Mouse (Mus musculus) cerebellum, adult 8-10 months (tissue): ENCODE data around the gene Phgdh.
A peak's percentile ranks its signal among the peaks of the same experiment; 100 is the strongest.

Experiments
- DNase-seq: peaks from one replicate; pipeline ENCODE4 v3.0.0; 2022

Phgdh gene

DNA sequence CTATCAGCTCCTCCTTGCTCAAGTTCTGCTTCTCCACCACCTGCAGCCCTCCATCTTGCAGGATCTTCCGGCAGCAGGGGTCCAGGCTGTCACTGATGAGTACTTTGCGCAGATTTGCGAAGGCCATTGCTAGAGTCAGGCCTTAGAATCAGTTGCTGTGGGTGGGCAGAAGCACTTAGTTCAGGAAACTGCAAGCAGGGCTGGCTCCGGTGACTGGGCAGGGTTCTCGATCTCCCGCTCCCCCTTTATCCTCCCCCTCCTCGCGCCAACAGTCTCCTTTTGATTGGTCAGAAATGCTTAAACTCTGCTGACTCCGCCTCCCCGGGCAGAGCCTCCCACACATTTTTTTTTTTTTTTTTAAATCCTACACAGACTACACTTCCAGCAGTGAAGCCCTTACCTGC, at the start of gene Phgdh:
Gene Phgdh (minus strand): TSS at position 285 of the 404 bp plus-strand sequence.
- peak; percentile 20 for DNase-seq

GRCm38 (mm10) chr3:98389305-98389704, 49.5 kb upstream of the Phgdh start:
- DNase-seq, result no peak

- no peak for DNase-seq
These were observed 48.0 kb upstream of the Phgdh start for GRCm38 (mm10) chr3:98387756-98388155.

DNA sequence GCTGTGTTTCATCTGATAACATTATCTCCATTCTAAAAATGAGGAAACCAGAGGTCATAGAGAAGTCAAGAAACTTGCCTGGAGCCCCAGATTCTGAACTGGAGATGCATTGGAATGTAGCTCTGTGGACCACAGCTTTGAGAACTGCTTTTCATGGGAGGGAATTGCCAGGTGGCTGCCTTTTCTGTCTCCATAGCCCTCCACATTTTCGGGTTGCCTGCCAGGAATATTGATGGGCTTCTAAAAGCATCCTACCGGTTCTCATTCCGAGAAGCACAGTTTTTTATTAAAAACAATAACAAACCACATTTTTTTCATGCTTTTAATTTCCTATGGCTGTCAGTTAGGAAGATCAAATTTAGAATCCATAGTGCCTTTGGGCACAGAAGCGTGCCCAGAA, 47.3 kb upstream of the Phgdh start:
- DNase-seq, result no peak

- peak; percentile 40 for DNase-seq
These were observed 43.4 kb upstream of the Phgdh start for GRCm38 (mm10) chr3:98383024-98383790.

DNA sequence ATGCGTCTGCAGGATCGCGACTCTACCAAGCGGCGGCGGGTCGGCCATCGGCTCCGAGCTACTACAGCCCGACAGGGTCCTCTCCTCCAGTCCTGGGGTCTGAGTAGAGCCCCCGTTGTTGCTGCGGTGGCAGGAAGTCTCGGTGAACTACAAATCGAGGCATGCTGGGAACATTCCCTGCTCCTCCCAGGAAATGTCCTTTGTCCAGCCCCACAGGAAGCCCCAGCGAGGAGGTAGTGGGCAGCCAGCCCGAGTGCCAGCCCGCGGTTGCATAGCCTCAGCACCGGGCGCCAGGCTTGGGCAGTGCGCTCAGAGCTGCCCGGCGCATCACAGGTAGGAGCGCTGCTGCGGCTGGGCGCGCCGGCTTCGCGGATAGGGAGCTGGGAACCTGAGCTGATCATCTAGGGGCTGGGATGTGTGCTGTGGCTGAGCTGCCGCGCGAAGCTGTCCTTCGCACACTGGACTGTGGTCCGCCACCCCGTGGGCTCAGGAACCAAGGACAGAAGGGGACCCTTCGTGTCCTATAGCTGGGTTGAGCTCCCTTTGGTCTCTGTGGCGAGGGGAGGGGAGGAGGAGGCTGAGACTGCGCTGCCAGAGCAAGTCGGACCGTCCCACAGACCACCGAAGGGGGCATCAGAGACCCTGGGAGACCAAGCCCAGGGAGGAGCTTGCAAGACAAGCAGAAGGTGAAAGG, 42.6 kb upstream of the Phgdh start, which contains the start of gene Zfp697:
Gene Zfp697 (plus strand): TSS at position 216 of the 694 bp plus-strand sequence.
- peak; percentile 87 for DNase-seq

DNA sequence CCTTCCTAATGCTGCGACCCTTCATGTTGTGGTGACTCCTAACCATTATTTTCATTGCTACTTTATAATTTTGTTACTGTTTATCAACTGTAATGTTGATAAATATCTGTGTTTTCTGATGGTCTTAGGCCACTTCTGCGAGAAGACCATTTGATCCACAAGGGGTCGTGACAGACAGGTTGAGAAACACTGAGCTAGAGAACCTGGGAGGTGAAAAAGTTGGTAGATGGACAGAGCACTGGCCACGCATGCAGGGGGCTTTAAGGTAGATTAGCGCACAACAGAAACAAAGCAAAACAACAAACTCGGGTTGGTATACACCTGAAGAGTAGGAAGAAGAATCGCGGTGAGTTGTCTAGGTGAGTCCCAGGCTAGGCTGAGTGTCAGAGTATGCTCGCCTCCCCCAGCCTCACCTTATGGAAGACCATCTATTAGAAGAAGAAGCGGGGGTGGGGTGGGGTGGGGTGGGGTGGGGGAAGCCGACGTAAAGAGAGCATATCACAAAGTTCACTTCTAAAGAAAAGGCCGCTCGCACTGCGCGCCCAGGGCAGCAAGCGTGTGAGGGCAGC, 42.0 kb upstream of the Phgdh start:
- DNase-seq, result no peak

DNA sequence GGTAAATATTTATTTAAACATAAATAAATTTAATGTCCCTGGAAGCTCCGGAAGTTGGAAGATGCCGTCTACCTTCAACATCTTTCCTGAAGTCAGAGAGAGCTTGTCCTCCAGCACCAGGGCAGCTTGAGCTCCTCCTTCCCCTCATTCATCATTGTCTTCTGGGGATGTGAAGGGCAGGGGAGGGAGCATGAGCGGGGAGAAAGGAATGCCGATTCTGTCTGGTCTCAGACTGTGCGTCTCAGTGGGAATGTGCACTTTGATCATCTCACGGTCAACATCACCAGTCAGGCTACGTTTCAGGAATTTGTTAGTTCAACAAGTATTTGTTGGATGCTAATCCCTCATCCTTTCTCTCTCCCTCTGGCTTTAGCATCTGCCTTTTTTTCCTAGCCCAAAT, 39.4 kb upstream of the Phgdh start:
- no peak for DNase-seq

GRCm38 (mm10) chr3:98378267-98378666, 38.5 kb upstream of the Phgdh start:
- no peak for DNase-seq

DNA sequence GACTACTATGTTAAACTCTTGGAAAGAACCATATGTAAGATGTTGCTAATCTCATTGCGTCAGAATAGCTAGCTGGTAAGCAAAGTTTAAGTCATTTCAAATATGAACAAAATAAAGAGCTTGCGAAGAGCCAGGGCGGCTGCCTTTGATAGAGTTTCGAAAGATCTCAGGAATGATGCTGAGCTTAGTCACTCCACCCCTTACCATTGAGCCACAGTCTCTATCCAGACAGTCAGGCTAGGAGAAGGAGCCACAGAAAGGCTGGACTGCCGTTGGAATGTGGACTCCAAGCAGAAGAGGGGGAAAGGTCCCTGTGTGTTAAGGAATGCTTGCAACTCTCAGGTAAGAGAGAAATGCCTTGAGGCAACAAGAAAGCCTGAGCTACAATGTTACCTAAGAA, 35.2 kb upstream of the Phgdh start:
- no peak for DNase-seq

DNA sequence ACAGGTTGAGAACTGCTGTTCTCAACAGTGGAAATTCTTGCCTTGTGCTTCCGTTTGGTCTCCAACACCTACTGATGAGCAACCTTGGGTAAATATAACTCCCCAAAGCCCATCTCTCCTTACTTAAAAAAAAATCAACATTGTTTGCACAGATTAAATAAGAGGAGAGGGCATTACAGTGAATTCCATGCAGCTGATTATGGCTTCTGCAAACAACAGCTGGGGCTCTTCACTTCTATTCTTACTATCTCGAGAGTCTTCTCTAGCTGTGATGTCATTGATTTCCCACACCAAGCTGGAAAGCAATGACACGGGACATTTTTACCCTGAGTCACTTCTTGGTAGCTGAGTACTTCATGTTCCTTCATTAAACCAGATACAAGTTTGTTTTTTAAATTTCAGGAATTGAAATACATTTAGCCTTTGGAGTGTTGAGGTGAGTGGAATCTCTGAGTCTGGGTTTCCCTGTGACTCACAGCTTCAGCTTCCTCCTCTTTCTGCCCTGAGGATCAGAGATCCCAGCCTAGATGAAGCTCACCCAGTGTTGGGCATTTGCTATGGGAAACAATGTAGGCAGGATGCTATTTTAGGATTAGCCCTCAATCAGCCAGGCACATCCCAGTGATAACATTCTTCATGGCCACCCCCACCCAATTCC, 34.4 kb upstream of the Phgdh start:
- DNase-seq, result no peak

- no peak for DNase-seq
These were observed 29.0 kb upstream of the Phgdh start for GRCm38 (mm10) chr3:98368776-98369175.

DNA sequence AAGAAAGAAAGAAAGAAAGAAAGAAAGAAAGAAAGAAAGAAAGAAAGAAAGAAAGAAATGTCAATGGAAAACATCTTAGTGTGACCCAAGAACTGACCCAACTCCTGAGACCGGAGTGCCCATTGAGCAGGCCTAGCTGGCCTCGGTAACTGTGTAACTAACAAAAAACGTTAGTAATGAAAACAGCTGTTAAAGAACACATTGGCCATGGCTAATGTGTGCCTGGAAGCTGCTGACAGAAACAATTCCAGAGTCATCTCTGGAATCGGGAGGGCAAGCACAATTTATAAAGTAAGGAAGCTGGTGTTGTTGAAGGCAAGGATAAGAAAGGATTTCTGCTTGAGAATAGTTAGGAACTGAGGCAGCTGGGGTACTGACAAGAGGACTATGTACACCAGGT, 28.5 kb upstream of the Phgdh start:
- DNase-seq, result no peak

GRCm38 (mm10) chr3:98366823-98367222, 27.0 kb upstream of the Phgdh start:
- no peak for DNase-seq

GRCm38 (mm10) chr3:98366086-98366485, 26.3 kb upstream of the Phgdh start:
- DNase-seq, result no peak

DNA sequence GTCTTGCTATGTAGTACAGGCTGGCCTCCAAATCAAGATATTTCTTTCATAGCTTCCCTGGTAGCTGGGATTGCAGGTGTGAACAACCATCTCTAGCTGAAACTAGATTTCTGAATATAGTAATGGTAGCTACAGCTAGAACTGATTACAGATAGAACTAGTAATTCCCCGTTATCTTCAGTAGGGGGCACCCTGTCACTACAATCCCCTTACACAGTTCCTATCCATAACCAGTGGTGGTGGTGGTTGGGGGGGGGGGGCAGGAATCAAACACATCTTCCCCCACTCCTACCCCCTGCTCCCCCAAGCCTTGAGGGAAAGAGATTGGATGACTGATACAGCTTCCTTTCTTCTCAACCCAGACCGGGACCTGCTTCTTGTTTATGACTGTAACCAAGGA, 23.0 kb upstream of the Phgdh start:
- peak; percentile 36 for DNase-seq

GRCm38 (mm10) chr3:98356632-98357370, 17.0 kb upstream of the Phgdh start:
- no peak for DNase-seq

DNA sequence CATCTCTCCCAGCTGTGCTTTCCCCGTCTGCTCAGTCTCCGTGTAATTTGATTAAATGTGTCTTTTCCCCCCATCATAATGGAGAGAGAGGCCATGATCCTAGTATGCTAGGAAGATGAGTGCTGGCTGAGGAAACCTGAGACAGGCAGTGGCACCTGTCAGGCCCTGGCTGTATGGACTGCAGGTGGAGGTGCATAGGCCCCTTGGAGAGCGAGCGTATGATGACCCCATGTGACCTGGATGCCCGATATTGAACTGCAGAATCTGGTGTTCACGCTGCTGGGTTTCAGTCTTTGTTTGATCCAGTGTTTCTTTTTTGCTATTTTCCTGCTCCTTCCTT, 16.2 kb upstream of the Phgdh start:
- no peak for DNase-seq

DNA sequence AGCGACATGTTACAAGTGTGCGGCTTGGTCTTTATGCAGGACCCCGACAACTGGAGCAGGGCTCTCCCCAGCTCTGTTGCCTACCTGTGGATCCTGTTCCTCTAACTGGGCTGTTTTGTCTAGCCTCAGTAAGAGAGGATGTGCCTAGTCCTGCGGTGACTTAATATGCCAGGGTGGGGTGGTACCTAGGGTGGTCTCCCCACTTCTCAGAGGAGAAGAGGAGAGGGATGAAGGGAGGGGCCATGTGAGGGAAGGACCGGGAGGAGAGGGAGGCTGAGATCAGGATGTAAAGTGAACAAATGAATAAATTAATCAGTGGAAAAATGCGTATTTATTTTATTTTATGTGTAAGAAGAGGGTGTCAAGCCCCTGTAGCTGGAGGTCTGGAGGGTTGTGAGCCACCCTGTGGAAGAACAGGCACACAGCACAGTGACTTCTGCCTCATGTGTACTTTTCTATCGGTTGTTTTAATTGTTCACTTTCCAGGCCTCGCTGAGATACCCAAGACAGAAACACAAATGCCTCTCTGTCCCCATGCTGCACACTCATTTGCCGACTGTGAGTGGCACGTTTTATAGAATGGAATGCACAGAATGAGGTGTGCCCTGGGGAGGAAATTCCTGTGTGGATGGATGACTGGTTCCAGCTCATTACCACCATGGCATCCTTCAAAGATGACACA, 15.7 kb upstream of the Phgdh start:
- no peak for DNase-seq

GRCm38 (mm10) chr3:98353892-98354291, 14.1 kb upstream of the Phgdh start:
- peak; percentile 60 for DNase-seq

DNA sequence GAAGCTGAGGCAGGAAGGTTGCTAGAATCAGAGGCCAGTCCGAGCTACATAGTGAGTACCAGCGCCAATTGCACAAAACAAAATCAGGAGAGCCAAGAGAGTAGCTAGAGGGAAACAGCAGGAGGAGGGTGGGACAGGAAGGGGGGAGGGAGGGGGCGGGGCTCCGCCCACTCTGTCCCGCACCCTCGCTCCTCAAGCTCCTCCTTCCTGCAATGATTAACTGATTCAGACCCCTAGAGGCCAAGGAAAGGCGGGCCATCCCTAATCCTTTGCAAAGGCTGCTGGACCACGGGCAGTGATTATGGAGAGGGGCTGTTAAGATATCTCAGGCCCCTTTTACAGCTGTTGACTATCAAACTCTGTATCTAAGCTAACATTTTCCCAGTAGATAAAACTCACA, 8.9 kb upstream of the Phgdh start:
- no peak for DNase-seq

DNA sequence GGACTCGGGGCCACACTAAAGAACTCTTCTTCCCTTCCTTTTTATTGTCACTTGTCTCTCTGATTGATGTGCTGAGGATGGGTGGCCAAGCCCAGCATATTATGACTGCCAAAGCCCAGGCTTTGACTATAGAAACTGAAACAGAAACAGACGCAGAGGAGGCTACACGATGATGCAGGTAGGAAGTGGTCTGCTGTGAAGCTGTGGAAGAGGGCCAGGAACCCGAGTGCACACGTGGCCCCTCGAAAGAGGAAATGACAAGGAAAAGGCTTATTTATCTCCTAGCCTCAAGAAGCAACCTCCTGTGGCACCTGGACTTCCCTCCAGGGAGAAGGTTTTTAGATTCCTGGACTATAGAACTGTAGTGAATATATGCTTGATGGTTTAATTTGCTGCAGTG, 8.3 kb upstream of the Phgdh start:
- DNase-seq, result no peak
